Mouse (Mus musculus) limb, embryonic 12.5 days (tissue): Measurements from ENCODE around the gene Arhgap32. TPM values are rescaled to one million over a fixed set of nuclear protein-coding genes. Genes with fewer than 3 reads are reported as not detected.

Experiments used
- ATAC-seq: fragments of 200-750 bp; cut with Nextera tagmentation; 2 replicates; pipeline ENCODE4 v1.8.0; 2017; ENCODE audit warnings: low read depth, moderate TSS enrichment; ENCODE audit not compliant: insufficient number of reproducible peaks, insufficient read depth, low FRiP score, low TSS enrichment
- H3K27ac ChIP-seq: fragments of 300-500 bp; sonication (generic); 2 replicates; pipeline ENCODE4 v1.5.1; 2016; ENCODE audit warnings: mild to moderate bottlenecking, moderate library complexity
- H3K27me3 ChIP-seq: fragments of 300-500 bp; sonication (generic); 2 replicates; pipeline ENCODE4 v1.6.1; 2016; ENCODE audit warnings: mild to moderate bottlenecking, moderate library complexity
- H3K36me3 ChIP-seq: fragments of 300-500 bp; sonication (generic); 2 replicates; pipeline ENCODE4 v1.6.1; 2016; ENCODE audit warnings: mild to moderate bottlenecking, moderate library complexity
- H3K4me1 ChIP-seq: fragments of 300-500 bp; sonication (generic); replicated peaks from 2 replicates; pipeline ENCODE4 v1.6.1; 2016
- H3K4me2 ChIP-seq: fragments of 300-500 bp; sonication (generic); 2 replicates; pipeline ENCODE4 v1.6.1; 2016; ENCODE audit warnings: mild to moderate bottlenecking, moderate library complexity
- H3K4me3 ChIP-seq: fragments of 300-500 bp; sonication (generic); replicated peaks from 2 replicates; pipeline ENCODE4 v1.5.1; 2016; ENCODE audit warnings: mild to moderate bottlenecking
- H3K9ac ChIP-seq: fragments of 300-500 bp; sonication (generic); replicated peaks from 2 replicates; pipeline ENCODE4 v1.6.1; 2016; ENCODE audit warnings: mild to moderate bottlenecking, moderate library complexity
- H3K9me3 ChIP-seq: fragments of 300-500 bp; sonication (generic); 2 replicates; pipeline ENCODE4 v1.6.1; 2016; ENCODE audit warnings: mild to moderate bottlenecking, moderate library complexity
- WGBS: fragments of 180-500 bp; shearing (Covaris S2); methylation state at CpG from one replicate; pipeline ENCODE4 v1.1.7; 2016; 5-methylcytosine and 5-hydroxymethylcytosine counted together
- polyA plus RNA-seq: library from polyadenylated mRNA; unstranded; fragments of >200 nt; fragmentation: Nextera tagmentation; extraction: Ambion mirVana; gene quantifications from 2 replicates; pipeline ENCODE4 v1.2.1, GENCODE M21; 2016

The Arhgap32 gene
- polyA plus RNA-seq, 1 experiment from 2014 or later: 4.2 TPM

DNA sequence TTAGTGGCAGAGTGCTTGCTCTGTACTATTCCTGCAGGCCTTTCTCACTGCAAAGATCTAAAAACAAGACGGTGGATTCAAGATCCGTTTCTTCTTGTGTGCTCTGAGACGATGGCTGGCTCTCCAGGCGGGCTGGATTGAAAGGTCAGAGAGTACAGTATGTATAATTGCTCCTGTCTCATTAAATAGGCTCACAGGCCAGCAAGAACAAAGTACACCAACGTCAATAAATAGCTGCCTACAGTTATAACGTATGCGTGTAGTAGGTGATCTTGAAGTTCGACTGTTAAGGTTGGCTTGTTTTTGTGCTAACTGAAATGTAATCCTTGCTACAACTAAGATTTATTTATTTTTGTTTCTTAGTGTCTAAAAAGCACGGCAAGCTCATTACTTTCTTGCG, 123.0 kb downstream of the Arhgap32 start:
- no peak for ATAC-seq
- Histone ChIP-seq H3K27ac (no peak overlapping the region), H3K27me3 (no peaks in the 10 kb centered on the region), H3K36me3 (no peaks in the 10 kb centered on the region), H3K9me3 (no peaks in the 10 kb centered on the region), H3K4me1 (no peaks in the 10 kb centered on the region), H3K4me3 (no peak overlapping the region), H3K9ac (no peak overlapping the region), H3K4me2 (no peak overlapping the region)
- 75% methylated on average over 10 of the region's 10 CpGs for WGBS

GRCm38 (mm10) chr9:32239427-32239826, 123.5 kb downstream of the Arhgap32 start:
- Histone ChIP-seq H3K9ac (no peak overlapping the region), H3K27ac (no peak overlapping the region), H3K9me3 (no peaks in the 10 kb centered on the region), H3K4me3 (no peak overlapping the region), H3K36me3 (no peaks in the 10 kb centered on the region), H3K4me1 (no peaks in the 10 kb centered on the region), H3K4me2 (no peak overlapping the region), H3K27me3 (no peaks in the 10 kb centered on the region)
- ATAC-seq: no peak
- WGBS: 88% methylated on average over 10 of the region's 10 CpGs

DNA sequence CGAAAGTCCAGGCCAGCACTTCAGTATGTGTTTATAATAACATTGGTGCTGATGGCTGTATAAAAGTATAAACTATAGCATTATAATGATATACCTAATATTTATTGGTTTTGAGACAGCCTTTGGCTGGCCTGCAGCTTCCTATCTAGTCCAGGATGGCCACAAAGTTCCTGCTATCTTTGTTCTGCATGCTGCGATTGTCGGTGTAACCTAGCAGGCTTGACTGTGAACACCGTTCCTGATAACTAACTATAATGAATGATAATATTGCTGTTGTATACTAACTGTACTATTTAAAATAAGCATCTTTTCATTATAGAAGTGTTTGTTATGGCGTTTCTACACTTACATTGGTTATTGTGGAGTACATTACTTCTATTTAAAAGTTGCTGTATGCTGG, 124.5 kb downstream of the Arhgap32 start:
- no peak overlapping the region for H3K9ac ChIP-seq
- H3K4me2 ChIP-seq: no peak overlapping the region
- H3K27me3 ChIP-seq: no peaks in the 10 kb centered on the region
- ATAC-seq: no peak
- no peak overlapping the region for H3K27ac ChIP-seq
- no peaks in the 10 kb centered on the region for H3K36me3 ChIP-seq
- no peak overlapping the region for H3K4me3 ChIP-seq
- 94% methylated on average over 5 of the region's 5 CpGs for WGBS
- H3K4me1 ChIP-seq: no peaks in the 10 kb centered on the region
- no peaks in the 10 kb centered on the region for H3K9me3 ChIP-seq

DNA sequence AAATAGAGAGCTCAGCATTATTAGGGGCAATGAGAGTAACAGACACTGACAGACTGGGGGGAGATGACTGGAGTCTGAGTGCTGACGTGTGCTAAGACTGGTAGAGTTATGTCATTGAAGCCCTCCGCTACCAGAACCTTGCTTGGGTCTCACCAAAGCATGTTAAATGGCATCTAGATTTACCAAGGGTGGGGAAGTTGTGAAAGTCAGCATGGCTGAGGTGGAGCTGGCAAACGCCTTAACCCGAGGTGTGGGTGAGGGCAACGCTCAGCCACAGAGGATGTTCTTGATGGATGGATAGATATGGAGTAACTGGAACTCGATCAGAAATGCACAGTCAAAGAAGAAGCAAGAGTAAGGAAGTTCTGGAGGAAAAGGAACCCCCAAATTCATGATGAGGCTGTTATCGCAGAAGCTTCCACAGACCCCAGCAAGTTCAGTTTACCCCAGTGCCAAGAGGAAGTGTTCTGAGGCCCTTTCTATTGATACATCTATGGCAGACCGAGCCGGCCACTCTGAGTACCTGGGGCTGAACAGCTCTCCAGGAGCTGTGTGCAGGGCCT, 125.8 kb downstream of the Arhgap32 start:
- no peak overlapping the region for H3K4me3 ChIP-seq
- H3K9me3 ChIP-seq: no peaks in the 10 kb centered on the region
- no peaks in the 10 kb centered on the region for H3K27me3 ChIP-seq
- H3K4me1 ChIP-seq: no peaks in the 10 kb centered on the region
- H3K9ac ChIP-seq: no peak overlapping the region
- no peak for ATAC-seq
- 88% methylated on average over 9 of the region's 9 CpGs for WGBS
- H3K27ac ChIP-seq: no peak overlapping the region
- no peak overlapping the region for H3K4me2 ChIP-seq
- no peaks in the 10 kb centered on the region; the same call in 1 of the 2 replicates for H3K36me3 ChIP-seq

- Histone ChIP-seq H3K9me3 (no peaks in the 10 kb centered on the region), H3K4me1 (no peaks in the 10 kb centered on the region)
- WGBS: 79% methylated on average over 2 of the region's 2 CpGs
These were observed 127.1 kb downstream of the Arhgap32 start for GRCm38 (mm10) chr9:32242921-32243617.

DNA sequence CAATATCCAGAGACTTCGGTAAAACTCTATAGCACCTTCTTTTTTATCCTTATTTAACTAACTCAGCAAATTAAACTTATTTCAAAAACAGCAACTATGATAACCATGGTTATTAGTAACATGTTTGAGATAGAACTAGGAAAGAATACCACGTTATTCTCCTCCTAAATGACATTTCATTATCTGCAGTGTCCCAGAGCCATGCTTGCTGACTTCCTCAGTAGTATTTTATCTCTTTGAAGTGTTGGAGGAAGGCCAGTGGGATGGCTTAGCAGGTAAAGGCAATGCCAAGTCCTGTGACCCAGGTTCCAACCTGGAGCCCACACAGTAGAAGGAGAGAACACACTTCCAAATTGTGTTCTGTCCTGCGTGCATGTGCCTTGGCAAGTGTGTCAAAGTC, 129.3 kb downstream of the Arhgap32 start:
- H3K9me3 ChIP-seq: no peaks in the 10 kb centered on the region
- H3K27ac ChIP-seq: no peak overlapping the region
- 93% methylated on average over 3 of the region's 3 CpGs for WGBS
- ATAC-seq: no peak
- no peak overlapping the region for H3K4me3 ChIP-seq
- H3K36me3 ChIP-seq: peaks cover 19% of the 10 kb centered on the region
- H3K4me1 ChIP-seq: no peaks in the 10 kb centered on the region
- no peak overlapping the region for H3K4me2 ChIP-seq
- no peaks in the 10 kb centered on the region for H3K27me3 ChIP-seq
- no peak overlapping the region for H3K9ac ChIP-seq

More at GRCm38 (mm10) chr9:32242921-32243617, 127.1 kb downstream of the Arhgap32 start:
- Histone ChIP-seq H3K27ac (no peak overlapping the region), H3K36me3 (peaks cover 8% of the 10 kb centered on the region; the same call in 1 of the 2 replicates), H3K4me3 (no peak overlapping the region), H3K4me2 (no peak overlapping the region), H3K9ac (no peak overlapping the region), H3K27me3 (no peaks in the 10 kb centered on the region)
- ATAC-seq: no peak

- WGBS: 82% methylated on average over 6 of the region's 6 CpGs
- H3K9ac ChIP-seq: no peak overlapping the region
These were observed 130.3 kb downstream of the Arhgap32 start for GRCm38 (mm10) chr9:32246123-32246716.

GRCm38 (mm10) chr9:32250486-32250885, 134.6 kb downstream of the Arhgap32 start:
- ATAC-seq: no peak
- H3K9ac ChIP-seq: no peak overlapping the region
- no peaks in the 10 kb centered on the region for H3K27me3 ChIP-seq
- peaks cover 53% of the 10 kb centered on the region for H3K36me3 ChIP-seq
- no peaks in the 10 kb centered on the region for H3K9me3 ChIP-seq
- H3K4me3 ChIP-seq: no peak overlapping the region
- H3K4me1 ChIP-seq: no peaks in the 10 kb centered on the region
- 94% methylated on average over 4 of the region's 4 CpGs for WGBS
- no peak overlapping the region for H3K27ac ChIP-seq
- H3K4me2 ChIP-seq: no peak overlapping the region

More at GRCm38 (mm10) chr9:32246123-32246716, 130.3 kb downstream of the Arhgap32 start:
- no peak overlapping the region for H3K4me2 ChIP-seq
- peaks cover 28% of the 10 kb centered on the region for H3K36me3 ChIP-seq
- no peaks in the 10 kb centered on the region for H3K4me1 ChIP-seq
- no peak for ATAC-seq
- H3K4me3 ChIP-seq: no peak overlapping the region
- no peaks in the 10 kb centered on the region for H3K9me3 ChIP-seq
- H3K27me3 ChIP-seq: no peaks in the 10 kb centered on the region
- H3K27ac ChIP-seq: no peak overlapping the region

DNA sequence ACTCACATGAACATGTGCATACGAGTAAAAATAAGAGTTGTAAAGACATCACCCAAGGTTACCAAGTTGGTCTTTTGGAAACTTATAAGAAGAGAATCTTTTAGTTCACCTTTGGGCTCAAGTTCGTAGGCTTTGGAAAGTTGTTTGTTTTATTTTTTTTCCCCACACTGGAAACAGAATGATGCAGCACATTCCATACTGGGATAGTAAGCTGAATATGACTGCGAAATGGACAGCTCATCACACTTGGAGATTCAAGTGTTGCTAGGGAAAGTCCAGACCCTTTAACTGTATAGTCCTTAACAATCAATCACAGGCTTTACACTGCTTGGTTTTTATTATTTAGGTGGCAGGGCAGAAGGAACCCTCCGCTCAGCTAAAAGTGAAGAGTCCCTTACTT, 137.8 kb downstream of the Arhgap32 start:
- Histone ChIP-seq H3K4me3 (no peak overlapping the region), H3K27ac (no peak overlapping the region), H3K9me3 (no peaks in the 10 kb centered on the region), H3K4me2 (no peak overlapping the region), H3K27me3 (no peaks in the 10 kb centered on the region), H3K4me1 (no peaks in the 10 kb centered on the region), H3K9ac (no peak overlapping the region), H3K36me3 (peaks cover 76% of the 10 kb centered on the region)
- 90% methylated on average over 4 of the region's 4 CpGs for WGBS
- no peak for ATAC-seq

- no peaks in the 10 kb centered on the region for H3K9me3 ChIP-seq
- WGBS: 92% methylated on average over 8 of the region's 8 CpGs
- ATAC-seq: no peak
- H3K4me2 ChIP-seq: no peak overlapping the region
- H3K9ac ChIP-seq: no peak overlapping the region
- no peaks in the 10 kb centered on the region for H3K4me1 ChIP-seq
- H3K27me3 ChIP-seq: no peaks in the 10 kb centered on the region
- H3K27ac ChIP-seq: no peak overlapping the region
- H3K4me3 ChIP-seq: no peak overlapping the region
- H3K36me3 ChIP-seq: peaks cover 72% of the 10 kb centered on the region
These were observed 141.4 kb downstream of the Arhgap32 start for GRCm38 (mm10) chr9:32257365-32257764.

DNA sequence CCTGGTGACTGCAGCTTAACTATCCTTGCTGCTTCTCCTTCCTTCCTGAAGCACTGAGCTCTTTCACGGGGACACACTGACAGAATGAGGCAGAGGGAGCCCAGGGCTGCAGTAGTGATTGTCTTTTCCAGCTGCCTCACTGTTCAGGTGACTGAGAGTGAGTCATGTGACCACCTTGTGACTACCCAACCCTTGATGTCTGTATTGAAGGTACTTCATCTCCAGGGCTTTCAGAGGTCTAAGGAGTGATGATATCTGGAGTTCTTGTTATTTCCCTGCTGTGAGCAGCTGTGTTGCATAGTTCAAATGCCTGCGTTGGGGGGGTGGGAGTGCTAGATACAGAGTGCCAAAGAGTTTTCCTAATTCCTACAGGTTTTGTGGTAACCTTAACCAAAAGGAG, 141.9 kb downstream of the Arhgap32 start:
- Histone ChIP-seq H3K27ac (no peak overlapping the region), H3K4me1 (no peaks in the 10 kb centered on the region), H3K4me2 (no peak overlapping the region), H3K4me3 (no peak overlapping the region), H3K27me3 (no peaks in the 10 kb centered on the region), H3K36me3 (peaks cover 72% of the 10 kb centered on the region), H3K9me3 (no peaks in the 10 kb centered on the region), H3K9ac (no peak overlapping the region)
- ATAC-seq: no peak
- 77% methylated on average over 2 of the region's 2 CpGs for WGBS
